ENCODE assay signal across 13 mouse cellular contexts in the genomic region with DNA sequence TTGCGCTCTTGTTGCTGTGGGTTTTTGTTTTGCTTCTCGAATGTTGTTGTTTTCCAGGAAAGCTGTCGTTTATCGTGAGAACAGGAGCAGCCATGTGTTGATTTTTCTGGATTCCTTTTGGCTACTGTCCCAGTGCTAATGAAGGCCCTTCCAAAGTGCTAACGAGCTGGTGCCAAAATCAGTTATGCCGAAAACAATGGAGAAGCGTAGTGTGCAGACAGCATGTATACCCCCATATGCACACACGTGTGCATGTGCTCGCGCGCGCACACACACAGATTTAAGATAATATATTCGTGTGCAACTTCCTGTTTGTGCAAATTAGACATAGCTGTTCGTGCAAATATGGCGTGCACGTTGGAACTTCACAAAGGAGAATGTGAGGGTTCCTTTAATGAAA.
DNase-seq lines count a peak whose midpoint lies in the region; ATAC-seq lines count a peak whose summit lies in the region.
"Had no signal": no experiment of that assay in that cellular context is flagged by ENCODE, and none has a peak within 500 bp of the region (broad histone marks: within the 10 kb centered on the region; RNA-seq: fewer than 3 reads in every experiment).

No protein-coding gene starts in this region.

- peak; percentile 23 for DNase-seq in CD4-positive helper T cell, adult 2 months (ENCODE audit: low read depth, low spot score)
- peak; percentile 67 for DNase-seq in cerebellum, adult 11-12 months
- no peak for DNase-seq in adipocyte (ENCODE audit: low spot score)
- no peak for DNase-seq in frontal cortex, postnatal 25 days (ENCODE audit: low spot score in 2 of 2)
- DNase-seq in thymus, postnatal 4 days: no peak
- DNase-seq: kidney, postnatal 36 days; thymus, postnatal 25 days had no signal

- H3K36me3 ChIP-seq in hindbrain, embryonic 13.5 days: no peaks in the 10 kb centered on the region
- H3K36me3 ChIP-seq in hindbrain, embryonic 12.5 days: no peaks in the 10 kb centered on the region
- no peaks in the 10 kb centered on the region for H3K36me3 ChIP-seq in hindbrain, embryonic 16.5 days (ENCODE audit: control insufficient read depth, insufficient read depth, low read length)
- H3K36me3 ChIP-seq: heart, embryonic 13.5 days; neural tube, embryonic 13.5 days had no signal

- H3K4me3 ChIP-seq in hindbrain, embryonic 13.5 days: no peak overlapping the region
- H3K4me3 ChIP-seq in hindbrain, embryonic 12.5 days: no peak overlapping the region
- no peak overlapping the region for H3K4me3 ChIP-seq in hindbrain, embryonic 16.5 days (ENCODE audit: low read length)
- H3K4me3 ChIP-seq: neural tube, embryonic 13.5 days had no signal

- ATAC-seq in hindbrain, embryonic 13.5 days (ENCODE audit: low FRiP score): no peak
- no peak for ATAC-seq in hindbrain, embryonic 12.5 days (ENCODE audit: low FRiP score)
- no peak for ATAC-seq in hindbrain, embryonic 16.5 days

- H3K9me3 ChIP-seq in hindbrain, embryonic 13.5 days: no peaks in the 10 kb centered on the region
- H3K9me3 ChIP-seq in hindbrain, embryonic 12.5 days (replicated peaks): no peaks in the 10 kb centered on the region
- no peaks in the 10 kb centered on the region for H3K9me3 ChIP-seq in hindbrain, embryonic 16.5 days (ENCODE audit: control insufficient read depth, low read length)
- H3K9me3 ChIP-seq: heart, embryonic 13.5 days; neural tube, embryonic 13.5 days had no signal

- peak overlapping the region; percentile 62; the same call in 1 of the 2 replicates for H3K27ac ChIP-seq in hindbrain, embryonic 13.5 days
- H3K27ac ChIP-seq in hindbrain, embryonic 12.5 days: no peak overlapping the region
- peak overlapping the region; percentile 40 for H3K27ac ChIP-seq in hindbrain, embryonic 16.5 days (ENCODE audit: low read depth, low read length)
- H3K27ac ChIP-seq: heart, embryonic 13.5 days; macrophage had no signal

- no peak overlapping the region for H3K9ac ChIP-seq in hindbrain, embryonic 13.5 days
- no peak overlapping the region for H3K9ac ChIP-seq in hindbrain, embryonic 12.5 days
- H3K9ac ChIP-seq in hindbrain, embryonic 16.5 days (ENCODE audit: low read depth, low read length): no peak overlapping the region
- H3K9ac ChIP-seq: heart, embryonic 13.5 days had no signal

- H3K4me1 ChIP-seq in hindbrain, embryonic 13.5 days (replicated peaks): peaks cover 27% of the 10 kb centered on the region
- peaks cover 20% of the 10 kb centered on the region for H3K4me1 ChIP-seq in hindbrain, embryonic 12.5 days
- H3K4me1 ChIP-seq in hindbrain, embryonic 16.5 days (ENCODE audit: control insufficient read depth, insufficient read depth, low read depth, low read length): peaks cover 21% of the 10 kb centered on the region

- H3K4me2 ChIP-seq in hindbrain, embryonic 13.5 days: no peak overlapping the region
- no peak overlapping the region for H3K4me2 ChIP-seq in hindbrain, embryonic 12.5 days (replicated peaks)
- peak overlapping the region; percentile 28 for H3K4me2 ChIP-seq in hindbrain, embryonic 16.5 days (ENCODE audit: low read length)

- H3K27me3 ChIP-seq in hindbrain, embryonic 13.5 days: no peaks in the 10 kb centered on the region
- H3K27me3 ChIP-seq in hindbrain, embryonic 12.5 days: no peaks in the 10 kb centered on the region
- no peaks in the 10 kb centered on the region for H3K27me3 ChIP-seq in hindbrain, embryonic 16.5 days (replicated peaks; ENCODE audit: control insufficient read depth, insufficient read depth, low read length)
- H3K27me3 ChIP-seq: heart, embryonic 13.5 days; neural tube, embryonic 13.5 days had no signal

- WGBS in hindbrain, embryonic 13.5 days: 56% methylated on average over 16 of the region's 16 CpGs
- 70% methylated on average over 16 of the region's 16 CpGs for WGBS in hindbrain, embryonic 12.5 days
- WGBS in hindbrain, embryonic 16.5 days: 45% methylated on average over 16 of the region's 16 CpGs

Comparison
In these comparisons a context has a peak if more than half of its experiments do, and no peak if none do; other contexts are left out.
1. DNase-seq: peak in CD4-positive helper T cell, adult 2 months (single experiment) and cerebellum, adult 11-12 months (single experiment); none in adipocyte (single experiment), frontal cortex, postnatal 25 days (0 of 2) and thymus, postnatal 4 days (single experiment).